Mouse (Mus musculus) layer of hippocampus, postnatal 36 days (tissue): ENCODE data around the gene Rbm41. TPM values are rescaled to one million over a fixed set of nuclear protein-coding genes. Genes with fewer than 3 reads are reported as not detected.

Source experiments
- DNase-seq, 2 experiments: peaks; one replicate each; pipeline ENCODE4 v3.0.0; 2022
- total RNA-seq, 2 experiments: library from RNA; stranded (reverse); gene quantifications; 2 replicates each; pipeline ENCODE4 v1.2.3; 2021

Rbm41 gene
- 10 to 100 TPM; 10.7 to 13.0 TPM for total RNA-seq

- DNase-seq, result peak; percentile 25 to 26
These were observed at the start of gene Rbm41 for GRCm38 (mm10) chrX:139997740-139998690. TSS of gene Rbm41 (minus strand) at chrX:139998595.

- no peak for DNase-seq
These were observed 283 bp upstream of the Rbm41 start for GRCm38 (mm10) chrX:139998691-139999065.

- no peak for DNase-seq
These were observed 16.3 kb downstream of the Rbm41 start for GRCm38 (mm10) chrX:139982115-139982514.

GRCm38 (mm10) chrX:139933507-139933906, 64.9 kb downstream of the Rbm41 start:
- no peak for DNase-seq

GRCm38 (mm10) chrX:139932472-139932871, 65.9 kb downstream of the Rbm41 start:
- DNase-seq, result no peak

GRCm38 (mm10) chrX:139920572-139920971, 77.8 kb downstream of the Rbm41 start:
- DNase-seq, result no peak

GRCm38 (mm10) chrX:139891387-139891786, 107.0 kb downstream of the Rbm41 start:
- no peak for DNase-seq

- no peak for DNase-seq
These were observed 115.2 kb downstream of the Rbm41 start for GRCm38 (mm10) chrX:139883221-139883620.

- no peak for DNase-seq
These were observed 120.5 kb downstream of the Rbm41 start for GRCm38 (mm10) chrX:139877936-139878335.

- no peak for DNase-seq
These were observed 121.3 kb downstream of the Rbm41 start for GRCm38 (mm10) chrX:139877105-139877504.

- peak; percentile 37 to 43 for DNase-seq
These were observed 127.2 kb downstream of the Rbm41 start, which contains the start of gene Morc4 for GRCm38 (mm10) chrX:139870938-139871791. TSS of gene Morc4 (minus strand) at chrX:139871677.

GRCm38 (mm10) chrX:139870300-139870711, 128.1 kb downstream of the Rbm41 start:
- peak in 1 of 2 experiments; percentile 3 for DNase-seq

GRCm38 (mm10) chrX:139859402-139859801, 139.0 kb downstream of the Rbm41 start:
- no peak for DNase-seq

GRCm38 (mm10) chrX:139854795-139855194, 143.6 kb downstream of the Rbm41 start:
- DNase-seq, result no peak

GRCm38 (mm10) chrX:139841091-139841490, 157.3 kb downstream of the Rbm41 start:
- no peak for DNase-seq

Other genes starting within 250 kb of the Rbm41 start
- gene Ripply1, start 216.2 kb downstream of the Rbm41 start, total RNA-seq, result not detected
- 1 to 10 TPM in 1 of 2 experiments, under 1 TPM in 1; 0.35 to 1.7 TPM for gene Cldn2, start 197.8 kb downstream of the Rbm41 start, total RNA-seq
- gene Morc4, start 126.9 kb downstream of the Rbm41 start, total RNA-seq, result 1 to 10 TPM; 5.7 to 6.3 TPM
- under 1 TPM; 0.17 to 0.43 TPM for gene Nup62cl, start 64.1 kb upstream of the Rbm41 start, total RNA-seq
- gene Pih1h3b, start 64.3 kb upstream of the Rbm41 start, total RNA-seq, result not detected